Mouse (Mus musculus) left cerebral cortex, adult 18-20 months (tissue): ENCODE results near the gene Svop. TPM values are rescaled to one million over a fixed set of nuclear protein-coding genes. Genes with fewer than 3 reads are reported as not detected.
A peak's percentile ranks its signal among the peaks of the same experiment; 100 is the strongest.

Source experiments
- DNase-seq, 2 experiments: peaks; one replicate each; pipeline ENCODE4 v3.0.0; 2021 to 2022; ENCODE audit warnings: low spot score in 2 of 2, mixed read lengths in 1 of 2
- total RNA-seq, 2 experiments: library from RNA; stranded (reverse); gene quantifications; 2 replicates each; pipeline ENCODE4 v1.2.3; 2021

The Svop gene
- total RNA-seq, 2 experiments from 2014 or later = 187 to 192 TPM

DNA sequence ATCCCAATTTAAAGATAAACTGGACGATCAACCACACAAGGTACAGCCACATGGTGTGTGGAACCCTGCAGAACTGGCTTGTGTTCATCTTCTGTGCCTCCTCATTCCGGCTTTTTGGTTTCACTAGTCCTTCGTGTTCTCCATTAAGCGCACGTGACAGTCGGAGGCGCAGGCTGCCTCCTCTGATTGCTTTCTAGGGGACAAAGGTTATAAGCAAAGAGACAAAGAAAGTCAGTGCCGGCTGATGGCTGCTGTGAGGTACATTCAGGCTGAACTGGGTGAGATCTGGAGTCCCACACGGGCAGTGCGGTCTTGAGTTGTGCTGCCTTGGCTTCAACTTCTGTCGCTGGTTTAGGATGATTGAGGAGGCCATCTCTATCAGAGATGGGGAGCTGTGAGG, 86.8 kb downstream of the Svop start:
- no peak for DNase-seq

- DNase-seq = no peak
These were observed 87.8 kb downstream of the Svop start, which contains the start of gene Dao for GRCm38 (mm10) chr5:114003542-114003941. Dao (plus strand) TSS chr5:114003703.

DNA sequence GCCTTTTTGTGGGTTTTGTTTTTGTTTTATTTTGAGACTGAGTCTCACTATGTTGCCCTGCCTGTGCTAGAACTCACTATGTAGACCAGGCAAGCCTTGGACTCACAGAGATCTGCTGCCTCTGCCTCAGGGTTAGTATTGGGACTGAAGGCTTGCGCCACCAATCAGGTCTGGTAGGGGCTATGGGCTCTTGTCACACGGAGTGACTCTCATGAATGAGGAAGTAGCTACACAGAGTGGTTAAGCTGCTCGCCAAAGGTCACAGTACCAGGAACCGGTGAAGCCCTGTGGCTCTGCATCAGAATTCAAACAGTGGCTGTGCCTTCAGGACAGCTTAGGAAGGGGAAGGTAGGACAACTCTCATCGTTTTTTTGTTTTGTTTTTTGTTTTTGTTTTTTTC, 92.0 kb downstream of the Svop start:
- DNase-seq = no peak

- no peak for DNase-seq
These were observed 94.9 kb downstream of the Svop start for GRCm38 (mm10) chr5:113996458-113996857.

DNA sequence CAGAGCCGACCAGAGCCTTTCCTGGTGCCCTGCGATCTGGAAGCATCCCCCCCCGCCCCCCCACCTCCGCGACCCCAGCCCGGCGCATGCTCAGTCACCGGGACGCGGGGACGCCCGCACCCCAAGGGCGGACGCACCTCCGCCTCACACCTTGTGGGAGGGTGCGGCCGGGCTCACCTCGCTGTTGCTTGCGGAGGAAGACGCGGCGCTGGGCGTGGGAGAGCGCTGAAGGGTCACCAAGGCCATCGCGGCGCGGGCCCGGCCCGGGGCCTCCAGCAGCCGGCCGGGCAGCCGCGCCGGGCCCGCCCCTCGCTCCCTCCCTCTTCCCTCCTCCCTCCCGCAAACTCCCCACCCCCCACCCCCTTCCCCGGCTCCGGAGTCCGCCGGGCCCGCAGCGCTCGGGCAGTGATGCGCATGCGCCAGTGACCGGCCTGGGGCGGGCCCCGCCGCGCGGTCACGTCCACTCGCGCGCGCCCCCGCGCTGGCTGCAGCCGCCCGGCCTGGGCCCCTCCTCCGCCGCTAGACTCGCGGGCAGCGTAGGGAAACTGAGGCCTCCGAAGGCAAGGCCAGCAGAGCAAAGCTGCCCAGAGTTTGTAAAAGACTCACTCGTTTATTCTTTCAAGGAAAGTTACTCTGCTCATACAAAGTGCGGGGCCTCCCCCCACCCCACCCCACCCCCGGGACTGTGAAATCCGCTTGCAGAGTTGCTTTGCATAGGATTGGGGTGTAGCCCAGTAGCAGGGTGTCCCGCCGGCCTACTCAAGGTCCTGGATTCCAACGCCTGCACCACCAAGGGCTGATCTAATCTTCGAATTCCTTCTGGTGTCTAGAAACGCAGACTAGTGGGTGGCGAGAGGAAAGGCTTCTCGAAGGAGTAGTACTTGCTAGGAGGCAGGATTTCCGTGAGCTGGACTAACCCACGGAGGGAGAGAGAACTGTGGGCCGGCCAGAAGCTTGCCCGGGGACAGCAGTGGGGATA, 97.6 kb downstream of the Svop start, which contains the start of gene Ssh1:
TSS of gene Ssh1 (minus strand) at position 408 of the 979 bp plus-strand sequence.
- peak; percentile 85 to 89 for DNase-seq

DNA sequence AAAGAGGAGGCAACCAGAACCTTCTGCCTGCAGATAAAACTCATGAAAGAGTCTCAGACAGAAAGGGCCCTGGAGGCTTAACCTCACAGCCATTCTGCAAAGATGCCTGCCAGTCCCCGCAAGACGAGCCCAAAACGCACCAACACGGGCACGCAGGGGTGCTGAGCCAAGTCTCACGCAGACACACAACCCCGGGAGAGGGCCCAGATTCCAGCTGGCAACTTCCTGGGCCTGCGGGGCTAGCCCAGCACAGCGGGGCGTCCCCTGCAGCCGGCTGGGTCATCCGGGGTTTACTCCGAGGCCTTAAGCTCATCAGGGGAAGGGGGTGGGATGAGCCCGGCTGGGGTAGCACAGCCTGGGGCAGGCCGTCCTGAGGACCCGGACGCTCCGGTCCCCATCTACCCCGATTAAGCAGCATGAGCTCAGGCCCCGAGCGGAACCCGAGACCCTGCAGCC, 98.3 kb downstream of the Svop start:
- peak in 1 of 2 experiments; percentile 51 for DNase-seq

DNA sequence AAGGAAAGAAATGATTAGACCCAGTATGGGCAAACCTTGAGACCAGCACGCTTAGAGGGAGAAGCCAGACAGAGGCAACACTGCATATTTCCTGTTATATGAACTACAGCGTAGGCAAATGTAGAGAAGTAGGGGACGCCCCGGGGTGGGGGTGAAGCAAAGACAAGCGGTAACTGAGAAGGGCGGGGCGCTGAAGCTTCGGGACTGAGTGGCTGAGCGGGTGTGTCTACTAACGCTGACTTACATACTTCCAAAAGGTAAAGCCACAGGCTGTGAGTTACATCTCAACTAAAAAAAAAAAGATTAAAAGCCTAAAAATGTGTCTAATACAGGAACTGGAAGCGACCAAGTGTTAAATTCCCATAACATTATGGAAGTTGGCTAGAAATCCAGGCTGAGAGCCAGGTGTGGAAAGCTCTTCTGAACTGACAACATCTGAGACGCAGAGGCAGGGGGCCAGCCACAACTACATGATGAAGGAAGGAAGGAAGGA, 99.0 kb downstream of the Svop start:
- no peak for DNase-seq

DNA sequence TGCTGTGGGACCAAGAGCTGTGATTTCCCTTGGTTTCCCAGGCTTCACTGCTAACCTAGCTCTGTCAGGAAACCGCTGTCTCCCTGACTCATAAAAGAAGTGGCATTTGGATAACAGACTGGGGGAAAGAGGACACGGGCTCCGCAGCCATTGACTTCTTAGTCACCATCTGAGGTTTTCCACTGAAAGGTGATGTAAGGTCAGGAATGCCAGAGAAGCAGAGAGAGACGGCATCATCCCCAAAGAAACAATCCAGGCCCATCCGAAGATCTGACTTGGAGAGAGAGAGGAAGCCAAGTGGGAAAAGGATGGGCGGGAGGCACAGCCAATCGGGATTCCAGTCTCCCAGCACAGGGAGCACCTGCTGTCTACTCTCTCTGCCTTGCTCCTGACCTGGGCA, 100.2 kb downstream of the Svop start:
- no peak for DNase-seq

DNA sequence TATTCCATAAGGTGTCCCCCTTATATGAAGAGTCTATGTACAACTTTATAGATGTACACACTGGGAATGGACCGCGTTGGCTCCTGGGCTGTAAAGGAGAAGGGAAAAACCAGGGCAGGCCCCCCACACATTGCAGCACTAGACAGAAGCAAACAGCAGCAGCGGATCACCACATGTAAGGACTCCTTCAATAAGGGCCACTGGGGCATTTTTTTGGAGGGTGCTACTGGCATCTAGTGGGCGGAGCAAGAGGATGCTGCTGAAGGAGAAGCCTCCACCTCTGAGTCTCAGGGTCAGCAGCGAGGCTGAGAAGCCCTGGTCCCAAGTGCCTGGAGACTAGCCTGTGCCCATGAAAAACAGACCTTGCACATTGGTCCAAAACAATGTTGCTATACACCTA, 100.8 kb downstream of the Svop start:
- no peak for DNase-seq

- DNase-seq = no peak
These were observed 101.8 kb downstream of the Svop start for GRCm38 (mm10) chr5:113989437-113990024.

- DNase-seq = no peak
These were observed 105.0 kb downstream of the Svop start for GRCm38 (mm10) chr5:113986182-113986961.

GRCm38 (mm10) chr5:113985737-113986136, 105.6 kb downstream of the Svop start:
- no peak for DNase-seq

DNA sequence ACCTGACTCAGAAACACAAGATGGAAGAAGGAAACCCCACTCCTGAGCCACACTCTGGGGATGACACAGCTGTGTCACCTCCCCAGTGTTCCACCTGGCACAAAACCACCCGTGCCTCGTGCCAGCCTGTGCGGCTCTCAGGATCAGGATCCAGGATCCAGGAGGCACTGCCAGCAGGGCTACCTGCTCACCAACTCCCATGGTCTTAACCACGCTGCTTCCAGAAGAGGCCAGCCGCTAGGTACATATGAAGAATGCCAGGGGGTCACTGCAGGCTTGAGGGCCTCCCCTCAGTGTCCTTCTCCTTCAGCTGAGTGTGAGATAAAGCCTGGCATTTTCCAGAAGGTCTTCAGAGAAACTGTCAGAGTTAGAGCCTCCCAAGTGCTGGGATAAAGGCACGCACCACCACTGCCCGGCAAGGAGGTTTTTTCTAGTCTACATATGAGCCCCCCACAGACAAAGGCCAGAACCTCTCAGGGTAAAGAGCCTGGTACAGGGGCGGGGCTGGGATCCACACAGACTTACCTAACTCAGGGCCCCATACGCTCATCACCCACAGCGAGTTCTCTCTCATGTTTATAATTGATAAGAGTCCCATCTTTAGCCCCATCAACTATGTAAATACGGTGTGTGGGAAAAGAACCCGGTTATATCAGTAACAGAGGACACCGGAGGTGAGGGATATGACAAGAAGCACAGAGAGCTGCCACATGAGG, 107.2 kb downstream of the Svop start:
- no peak for DNase-seq

GRCm38 (mm10) chr5:113983541-113983940, 107.8 kb downstream of the Svop start:
- DNase-seq = no peak

DNA sequence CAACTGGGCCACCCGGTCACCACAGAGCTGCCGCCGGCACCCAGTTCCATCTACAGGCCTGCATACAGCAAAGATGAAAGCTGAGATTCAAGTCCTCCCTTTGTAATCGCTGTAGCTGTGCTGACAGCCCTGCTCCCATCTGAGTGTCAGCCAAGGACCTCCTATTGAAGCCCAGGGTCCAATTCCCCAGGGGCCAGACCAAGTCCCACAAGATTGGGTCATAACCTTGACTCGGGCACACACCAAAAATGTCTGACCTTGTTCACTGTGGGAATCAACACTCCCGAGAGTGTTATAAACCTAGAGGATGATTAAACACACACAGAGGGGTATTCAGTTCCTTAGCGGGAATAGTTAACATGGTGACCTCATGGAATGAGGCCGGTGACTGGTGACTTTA, 109.5 kb downstream of the Svop start:
- no peak for DNase-seq

DNA sequence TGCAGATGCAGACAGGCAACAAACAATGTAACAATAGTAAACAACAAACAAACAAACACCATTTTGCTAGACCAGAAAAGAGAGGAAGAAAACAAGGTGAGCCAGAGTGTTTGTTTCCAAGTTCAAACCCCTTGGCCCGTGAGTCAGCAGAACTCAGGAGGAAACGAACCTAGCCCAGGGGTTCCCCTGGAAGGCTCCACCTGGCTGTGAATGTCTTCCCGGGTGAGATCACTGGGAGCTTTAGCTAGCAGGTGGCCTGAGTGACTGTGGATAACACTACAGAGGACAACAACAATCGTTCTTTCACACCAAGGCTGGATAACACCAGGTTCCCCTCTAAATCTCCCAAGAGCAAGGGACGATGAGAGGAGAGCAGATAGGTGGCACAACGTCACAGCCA, 110.2 kb downstream of the Svop start:
- no peak for DNase-seq

DNA sequence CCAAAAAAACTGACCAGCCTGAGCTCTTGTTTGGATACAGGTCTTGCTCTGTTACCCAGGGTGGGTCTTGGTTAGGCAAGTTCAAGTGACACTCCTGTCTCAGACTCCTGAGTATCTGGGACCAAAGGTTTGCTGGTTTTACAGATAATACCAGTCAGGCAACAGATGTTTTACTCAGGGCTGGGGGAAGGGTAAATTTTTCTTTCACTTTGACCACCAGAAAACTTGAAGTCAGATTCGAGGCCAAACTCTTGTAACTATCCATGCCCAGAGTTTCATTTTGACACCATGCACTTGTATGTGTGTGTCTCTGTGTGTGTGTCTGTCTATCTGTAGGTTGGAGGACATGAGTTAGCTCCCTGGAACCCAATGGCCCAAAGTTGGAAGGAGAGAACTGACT, 110.9 kb downstream of the Svop start:
- DNase-seq = no peak

DNA sequence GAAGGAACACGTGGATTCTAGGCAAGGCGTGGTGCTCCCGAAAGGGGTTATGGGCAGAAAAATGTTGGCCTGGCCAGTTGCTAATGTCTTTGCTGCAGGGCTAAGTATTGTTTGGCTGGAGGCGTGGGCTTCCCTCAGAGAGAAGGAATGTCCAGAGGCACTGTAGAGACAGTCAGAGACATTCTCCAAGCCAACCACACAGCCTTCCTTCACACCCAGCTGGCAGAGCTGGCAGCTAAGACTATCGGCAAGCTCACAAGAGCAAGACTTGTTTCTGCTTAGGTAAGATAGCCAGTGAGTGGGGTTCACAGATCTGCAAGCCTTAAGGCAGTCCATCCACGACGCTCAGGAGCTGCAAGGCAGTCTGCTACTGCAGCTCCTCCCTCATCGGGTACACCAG, 114.1 kb downstream of the Svop start:
- DNase-seq = no peak
